Mouse (Mus musculus) midbrain, embryonic 10.5 days (tissue): Measurements from ENCODE around the gene Rps27. TPM values are rescaled to one million over a fixed set of nuclear protein-coding genes. Genes with fewer than 3 reads are reported as not detected.

Experiments
- DNase-seq: peaks from one replicate; pipeline ENCODE4 v3.0.0-alpha.2; 2017; ENCODE audit warnings: low spot score
- H3K27ac ChIP-seq: fragments of 300-500 bp; sonication (generic); replicated peaks from 2 replicates; pipeline ENCODE4 v1.5.1; 2016; ENCODE audit warnings: mild to moderate bottlenecking
- H3K27me3 ChIP-seq: fragments of 300-500 bp; sonication (generic); 2 replicates; pipeline ENCODE4 v1.6.1; 2016; ENCODE audit warnings: low read depth, mild to moderate bottlenecking; ENCODE audit not compliant: poor library complexity, severe bottlenecking
- H3K36me3 ChIP-seq: fragments of 300-500 bp; sonication (generic); 2 replicates; pipeline ENCODE4 v1.6.1; 2016; ENCODE audit warnings: mild to moderate bottlenecking, moderate library complexity
- H3K4me1 ChIP-seq: fragments of 300-500 bp; sonication (generic); 2 replicates; pipeline ENCODE4 v1.6.1; 2016
- H3K4me3 ChIP-seq: fragments of 300-500 bp; sonication (generic); 2 replicates; pipeline ENCODE4 v1.5.1; 2016; ENCODE audit warnings: mild to moderate bottlenecking, moderate library complexity
- H3K9me3 ChIP-seq: fragments of 300-500 bp; sonication (generic); replicated peaks from 2 replicates; pipeline ENCODE4 v1.6.1; 2016; ENCODE audit warnings: mild to moderate bottlenecking
- WGBS: fragments of 180-500 bp; shearing (Covaris S2); methylation state at CpG from one replicate; pipeline ENCODE4 v1.1.7; 2016; 5-methylcytosine and 5-hydroxymethylcytosine counted together
- polyA plus RNA-seq: library from polyadenylated mRNA; unstranded; fragments of >200 nt; fragmentation: Nextera tagmentation; extraction: Ambion mirVana; gene quantifications from 2 replicates; pipeline ENCODE4 v1.2.1, GENCODE M21; 2016

Gene Rps27
- polyA plus RNA-seq, 1 experiment from 2014 or later: 1,132 TPM

DNA sequence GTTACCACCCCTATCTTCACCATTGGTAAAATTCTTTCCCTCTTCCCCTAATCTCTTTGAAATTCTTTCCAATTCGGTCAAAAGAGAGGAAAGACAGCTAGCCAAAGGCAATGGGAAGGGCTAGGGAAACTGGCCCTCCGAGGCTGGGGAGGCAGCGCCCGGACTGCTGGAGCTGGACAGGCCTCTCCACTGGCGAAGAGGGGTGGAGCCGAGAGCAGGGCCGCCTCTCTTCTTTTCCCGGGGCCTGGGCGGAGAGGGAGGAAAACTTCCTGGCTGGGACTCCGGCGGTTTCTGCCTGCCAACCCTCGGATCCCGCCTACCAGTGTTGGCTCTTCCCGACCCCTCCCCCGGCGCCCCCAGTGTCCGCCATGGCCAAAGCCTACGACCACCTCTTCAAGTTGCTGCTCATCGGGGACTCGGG is 7.1 kb upstream of the Rps27 start:
- Histone ChIP-seq H3K4me3 (peak overlapping the region; percentile 63), H3K4me1 (peaks cover 29% of the 10 kb centered on the region), H3K36me3 (peaks cover 25% of the 10 kb centered on the region), H3K27ac (peak overlapping the region; percentile 87), H3K27me3 (no peaks in the 10 kb centered on the region), H3K9me3 (no peaks in the 10 kb centered on the region)
- 0% methylated on average over 20 of the region's 20 CpGs for WGBS
- peak; percentile 80 for DNase-seq

GRCm38 (mm10) chr3:90220088-90220487 is 6.6 kb upstream of the Rps27 start:
- WGBS: 19% methylated on average over 6 of the region's 6 CpGs

DNA sequence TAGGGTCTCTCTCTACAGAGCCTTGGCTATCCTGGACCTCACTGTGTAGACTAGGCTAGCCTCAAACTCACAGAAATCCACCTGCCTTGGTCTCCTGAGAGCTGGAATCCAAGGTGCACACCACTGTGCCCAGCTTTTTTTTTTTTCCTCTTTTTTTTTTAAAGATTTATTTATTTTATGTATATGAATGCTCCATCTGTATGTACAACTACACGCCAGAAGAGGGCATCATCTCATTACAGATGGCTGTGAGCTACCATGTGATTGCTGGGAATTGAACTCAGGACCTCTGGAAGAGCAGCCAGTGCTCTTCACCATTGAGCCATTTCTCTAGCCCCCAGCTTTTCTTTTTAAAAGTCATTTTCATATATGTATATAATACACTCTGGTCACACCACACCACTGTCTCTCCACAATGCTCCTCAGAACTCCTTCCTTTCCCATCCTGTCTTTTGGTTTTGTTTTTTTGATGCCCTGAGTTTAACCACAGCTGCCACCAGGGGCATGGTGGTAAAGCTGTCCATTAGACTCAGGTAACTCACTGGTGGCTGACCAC is 2.5 kb upstream of the Rps27 start:
- no peak for DNase-seq

More at GRCm38 (mm10) chr3:90220088-90220487, 6.6 kb upstream of the Rps27 start:
- H3K27ac ChIP-seq: peak overlapping the region; percentile 87
- H3K4me1 ChIP-seq: peaks cover 29% of the 10 kb centered on the region
- H3K9me3 ChIP-seq: no peaks in the 10 kb centered on the region
- no peaks in the 10 kb centered on the region for H3K27me3 ChIP-seq
- peak; percentile 53 for DNase-seq
- peak overlapping the region; percentile 63 for H3K4me3 ChIP-seq
- peaks cover 21% of the 10 kb centered on the region for H3K36me3 ChIP-seq

DNA sequence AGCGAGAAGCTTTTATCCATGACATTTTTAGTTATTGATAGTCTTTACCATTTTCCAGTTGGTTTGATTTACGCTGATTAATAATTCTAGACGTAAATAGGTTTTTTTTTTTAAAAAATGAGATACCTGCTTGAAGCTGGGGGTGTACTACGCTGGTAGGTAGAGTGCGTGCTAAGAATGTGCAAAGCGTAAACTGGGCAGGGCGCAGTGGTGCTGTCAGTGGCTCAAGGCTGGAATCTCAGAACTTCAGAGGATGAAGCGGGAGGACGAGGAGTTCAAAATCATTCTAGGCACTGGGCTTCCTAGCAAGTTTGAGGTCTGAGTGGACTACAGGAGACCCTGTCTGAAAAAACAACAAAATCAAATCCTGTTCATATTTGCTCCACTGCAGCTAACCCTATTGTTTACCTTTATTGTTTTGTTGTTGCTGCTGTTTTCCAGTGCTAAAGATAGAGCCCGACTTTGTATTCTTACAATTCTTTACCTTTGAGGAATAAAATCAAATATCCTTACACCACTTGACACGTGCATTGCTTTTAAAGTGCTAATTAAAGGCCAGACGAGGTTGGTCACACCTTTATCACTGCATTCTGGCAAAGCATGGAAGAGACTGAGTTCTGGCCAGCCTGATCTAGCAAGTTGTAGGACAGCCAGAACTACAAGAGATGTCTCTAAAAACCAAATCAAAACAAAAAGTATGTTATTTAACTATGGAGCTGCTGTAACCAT is 669 bp upstream of the Rps27 start:
- no peaks in the 10 kb centered on the region for H3K27me3 ChIP-seq
- peak overlapping the region; percentile 85 for H3K4me3 ChIP-seq
- H3K36me3 ChIP-seq: peaks cover 36% of the 10 kb centered on the region
- WGBS: 16% methylated on average over 12 of the region's 12 CpGs
- H3K27ac ChIP-seq: peak overlapping the region; percentile 95
- no peak for DNase-seq
- H3K4me1 ChIP-seq: peaks cover 30% of the 10 kb centered on the region
- no peaks in the 10 kb centered on the region for H3K9me3 ChIP-seq

More for the DNA sequence above, 2.5 kb upstream of the Rps27 start:
- peaks cover 39% of the 10 kb centered on the region for H3K4me1 ChIP-seq
- H3K36me3 ChIP-seq: peaks cover 19% of the 10 kb centered on the region
- 29% methylated on average over 1 of the region's 1 CpGs for WGBS
- no peaks in the 10 kb centered on the region for H3K9me3 ChIP-seq
- no peaks in the 10 kb centered on the region for H3K27me3 ChIP-seq
- H3K4me3 ChIP-seq: no peak overlapping the region
- no peak overlapping the region for H3K27ac ChIP-seq

DNA sequence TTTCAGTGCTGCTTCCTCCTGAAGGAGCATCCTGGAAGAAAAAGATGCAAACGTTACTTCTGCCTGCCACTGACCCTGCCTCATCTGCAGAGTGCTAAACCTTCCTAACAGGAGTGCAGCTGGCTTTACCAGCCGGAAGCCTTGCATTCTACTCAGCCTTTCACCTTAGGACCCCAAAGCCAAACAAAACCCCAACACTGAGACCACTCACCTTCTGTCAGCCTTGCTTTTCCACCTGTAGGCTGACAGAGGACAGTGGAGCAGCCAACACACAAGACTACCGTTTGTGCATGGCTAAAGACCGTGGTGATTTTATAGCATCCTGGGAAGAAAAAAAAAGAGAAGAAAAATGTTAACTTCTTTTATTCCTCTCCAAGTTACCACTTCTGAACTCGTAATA is 728 bp downstream of the Rps27 start:
- H3K4me3 ChIP-seq: peak overlapping the region; percentile 85
- H3K27me3 ChIP-seq: no peaks in the 10 kb centered on the region
- DNase-seq: no peak
- peaks cover 30% of the 10 kb centered on the region for H3K4me1 ChIP-seq
- WGBS: 21% methylated on average over 5 of the region's 5 CpGs
- peak overlapping the region; percentile 95 for H3K27ac ChIP-seq
- no peaks in the 10 kb centered on the region for H3K9me3 ChIP-seq
- H3K36me3 ChIP-seq: peaks cover 50% of the 10 kb centered on the region

DNA sequence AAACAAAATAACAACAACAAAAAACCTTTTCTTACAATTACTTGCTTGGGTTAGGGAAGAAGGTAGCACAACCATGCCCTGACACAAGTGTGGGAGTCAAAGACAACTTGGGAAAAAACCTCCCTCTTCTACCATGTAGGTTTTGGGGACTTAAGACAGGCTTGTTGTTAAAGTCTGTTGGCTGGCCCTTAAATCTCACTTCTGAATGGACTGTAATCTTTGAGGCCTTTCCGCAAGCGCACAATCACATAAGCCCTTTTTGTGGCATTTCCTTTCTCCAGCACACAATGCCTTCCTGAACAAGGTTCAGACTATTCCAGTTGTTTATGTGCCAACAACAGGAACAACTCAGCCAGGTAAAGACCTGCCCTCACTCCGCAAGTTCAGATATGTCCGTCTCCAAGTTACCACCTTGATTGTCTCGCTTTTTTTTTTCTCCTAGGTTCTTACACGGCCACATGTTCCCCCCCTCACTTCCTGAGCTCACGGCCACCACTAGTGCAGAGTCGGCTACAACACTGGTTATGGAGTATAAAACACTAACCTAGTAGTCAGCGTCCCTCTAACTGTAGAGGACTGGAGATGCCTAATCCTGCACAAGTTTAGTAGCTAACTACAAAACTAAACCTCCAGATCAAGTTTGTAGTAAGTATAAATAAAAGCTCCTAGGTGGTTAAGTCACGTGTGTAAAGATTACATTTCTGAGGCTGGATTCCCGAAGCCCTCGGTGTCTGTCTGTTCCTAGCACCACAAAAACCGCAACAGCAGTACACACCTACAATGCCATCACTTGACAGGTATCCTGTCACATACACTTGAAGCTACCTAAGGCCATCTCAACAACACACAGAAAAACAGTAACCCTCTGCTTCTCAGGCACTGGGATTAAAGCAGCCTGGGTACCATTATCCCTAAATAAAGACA is 1.7 kb downstream of the Rps27 start:
- Histone ChIP-seq H3K9me3 (no peaks in the 10 kb centered on the region), H3K4me3 (peak overlapping the region; percentile 85), H3K27me3 (no peaks in the 10 kb centered on the region), H3K4me1 (peaks cover 30% of the 10 kb centered on the region), H3K36me3 (peaks cover 58% of the 10 kb centered on the region), H3K27ac (no peak overlapping the region)
- DNase-seq: no peak
- WGBS: 91% methylated on average over 13 of the region's 13 CpGs

DNA sequence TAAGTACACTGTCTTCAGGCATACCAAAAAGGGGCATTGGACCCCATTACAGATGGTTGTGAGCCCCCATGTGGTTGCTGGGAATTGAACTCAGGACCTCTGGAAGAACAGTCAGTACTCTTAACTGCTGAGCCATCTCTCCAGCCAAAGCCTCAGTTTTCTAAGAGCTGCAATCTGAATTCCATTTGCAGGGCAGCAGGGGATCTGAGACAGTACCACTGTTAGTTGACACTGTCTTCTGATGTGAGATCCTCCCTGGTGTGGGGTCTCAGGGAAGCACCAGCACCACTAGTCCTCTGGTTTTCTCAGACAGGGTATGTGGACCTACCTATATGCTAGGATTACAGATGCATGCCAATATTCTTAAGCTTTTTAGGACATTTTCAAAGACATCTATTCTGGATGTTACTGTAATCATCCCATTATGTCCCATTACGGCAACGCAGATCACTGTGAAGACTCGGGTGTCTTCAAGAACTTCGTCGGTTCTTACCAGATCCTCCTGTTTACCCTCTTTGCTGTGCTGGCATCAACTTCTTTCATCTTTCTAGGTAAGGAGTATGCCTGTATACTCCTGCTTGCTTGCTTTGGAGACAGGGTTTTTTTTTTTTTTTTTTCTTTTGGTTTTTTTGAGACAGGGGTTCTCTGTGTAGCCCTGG is 3.4 kb downstream of the Rps27 start:
- Histone ChIP-seq H3K4me1 (peaks cover 30% of the 10 kb centered on the region), H3K27ac (no peak overlapping the region), H3K36me3 (peaks cover 72% of the 10 kb centered on the region), H3K4me3 (no peak overlapping the region), H3K9me3 (no peaks in the 10 kb centered on the region), H3K27me3 (no peaks in the 10 kb centered on the region)
- 94% methylated on average over 5 of the region's 5 CpGs for WGBS
- no peak for DNase-seq

- 85% methylated on average over 2 of the region's 2 CpGs for WGBS
- Histone ChIP-seq H3K4me1 (peaks cover 23% of the 10 kb centered on the region), H3K9me3 (no peaks in the 10 kb centered on the region), H3K27me3 (no peaks in the 10 kb centered on the region), H3K27ac (no peak overlapping the region), H3K4me3 (no peak overlapping the region), H3K36me3 (peaks cover 74% of the 10 kb centered on the region)
- DNase-seq: no peak
These were observed 4.8 kb downstream of the Rps27 start for GRCm38 (mm10) chr3:90208662-90209061.

DNA sequence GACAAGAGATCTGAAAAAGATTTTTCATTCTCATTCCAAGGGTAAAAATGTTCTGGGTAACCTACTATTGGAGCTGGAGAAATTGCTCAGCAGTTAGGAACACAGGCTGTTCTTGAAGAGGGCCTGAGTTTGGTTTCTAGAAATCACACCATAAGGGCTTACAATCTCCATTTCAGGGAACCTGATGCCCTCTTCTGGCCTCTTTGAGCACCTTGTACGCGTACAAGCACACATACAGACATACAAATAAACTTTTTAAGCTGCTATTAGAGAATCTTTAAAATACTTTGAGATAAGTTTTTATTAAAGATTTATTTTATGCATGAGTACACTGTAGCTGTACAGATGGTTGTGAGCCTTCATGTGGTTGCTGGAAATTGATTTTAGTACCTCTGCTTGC is 8.9 kb downstream of the Rps27 start:
- Histone ChIP-seq H3K4me3 (no peak overlapping the region), H3K27me3 (no peaks in the 10 kb centered on the region), H3K36me3 (peaks cover 42% of the 10 kb centered on the region), H3K9me3 (no peaks in the 10 kb centered on the region), H3K27ac (no peak overlapping the region), H3K4me1 (no peaks in the 10 kb centered on the region)
- 95% methylated on average over 2 of the region's 2 CpGs for WGBS
- no peak for DNase-seq

- H3K36me3 ChIP-seq: peaks cover 32% of the 10 kb centered on the region
- no peaks in the 10 kb centered on the region for H3K4me1 ChIP-seq
- no peak for DNase-seq
- no peaks in the 10 kb centered on the region for H3K27me3 ChIP-seq
- no peak overlapping the region for H3K27ac ChIP-seq
- no peak overlapping the region for H3K4me3 ChIP-seq
- no peaks in the 10 kb centered on the region for H3K9me3 ChIP-seq
- WGBS: 82% methylated on average over 5 of the region's 5 CpGs
These were observed 9.8 kb downstream of the Rps27 start for GRCm38 (mm10) chr3:90203619-90204018.

- H3K9me3 ChIP-seq: no peaks in the 10 kb centered on the region
- H3K36me3 ChIP-seq: peaks cover 25% of the 10 kb centered on the region
- no peak for DNase-seq
- H3K4me3 ChIP-seq: no peak overlapping the region
- H3K4me1 ChIP-seq: no peaks in the 10 kb centered on the region
- no peaks in the 10 kb centered on the region for H3K27me3 ChIP-seq
- WGBS: 89% methylated on average over 1 of the region's 1 CpGs
- no peak overlapping the region for H3K27ac ChIP-seq
These were observed 10.6 kb downstream of the Rps27 start for GRCm38 (mm10) chr3:90202884-90203283.

DNA sequence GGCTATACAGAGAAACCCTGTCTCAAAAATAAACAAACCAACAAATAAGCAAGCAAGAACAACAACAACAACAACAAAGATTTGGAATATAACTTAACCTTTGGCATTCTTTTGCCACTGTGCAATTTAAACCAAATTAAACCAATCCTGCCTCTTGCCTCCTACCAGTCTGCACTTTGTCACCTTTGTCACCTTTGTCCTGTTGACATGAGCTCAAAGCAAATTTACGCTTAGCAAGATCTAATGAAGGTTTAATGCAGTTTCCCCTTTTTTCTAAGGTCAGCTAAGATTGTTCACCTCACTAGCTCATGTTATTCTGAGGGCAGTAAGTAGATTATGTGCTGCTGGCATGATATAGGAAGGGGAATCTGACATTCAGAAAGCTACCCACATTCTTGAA is 15.9 kb downstream of the Rps27 start:
- H3K9me3 ChIP-seq: no peaks in the 10 kb centered on the region
- WGBS: 90% methylated on average over 1 of the region's 1 CpGs
- H3K4me1 ChIP-seq: no peaks in the 10 kb centered on the region
- H3K36me3 ChIP-seq: no peaks in the 10 kb centered on the region
- no peak for DNase-seq
- no peaks in the 10 kb centered on the region for H3K27me3 ChIP-seq
- no peak overlapping the region for H3K27ac ChIP-seq
- H3K4me3 ChIP-seq: no peak overlapping the region
